Mouse (Mus musculus) brain, adult 2 months (tissue): ENCODE measurements around the gene Lman1l.

Experiments
- DNase-seq: peaks from one replicate; pipeline ENCODE4 v3.0.0; 2011; ENCODE audit warnings: low read depth, low spot score

Lman1l gene

DNA sequence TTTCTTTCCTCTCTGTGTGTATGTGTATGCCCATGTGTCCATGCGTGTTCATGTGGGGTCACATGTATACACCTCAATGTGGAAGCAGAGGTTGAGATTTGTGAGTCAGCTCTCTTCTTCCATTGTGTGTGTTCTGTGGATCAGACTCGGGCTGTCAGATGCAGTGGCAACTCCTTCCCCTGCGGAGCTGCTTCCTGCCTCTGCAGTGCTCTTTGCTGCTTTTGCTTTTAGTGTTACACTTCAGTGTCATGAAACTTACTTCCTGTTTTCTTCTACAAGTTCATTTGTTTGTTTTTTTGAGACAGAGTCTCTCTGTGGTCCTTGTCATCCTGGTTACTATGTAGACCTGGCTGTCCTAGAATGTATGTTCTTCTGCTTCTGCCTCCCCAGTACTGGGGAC is 35.6 kb downstream of the Lman1l start:
- DNase-seq, result no peak

DNA sequence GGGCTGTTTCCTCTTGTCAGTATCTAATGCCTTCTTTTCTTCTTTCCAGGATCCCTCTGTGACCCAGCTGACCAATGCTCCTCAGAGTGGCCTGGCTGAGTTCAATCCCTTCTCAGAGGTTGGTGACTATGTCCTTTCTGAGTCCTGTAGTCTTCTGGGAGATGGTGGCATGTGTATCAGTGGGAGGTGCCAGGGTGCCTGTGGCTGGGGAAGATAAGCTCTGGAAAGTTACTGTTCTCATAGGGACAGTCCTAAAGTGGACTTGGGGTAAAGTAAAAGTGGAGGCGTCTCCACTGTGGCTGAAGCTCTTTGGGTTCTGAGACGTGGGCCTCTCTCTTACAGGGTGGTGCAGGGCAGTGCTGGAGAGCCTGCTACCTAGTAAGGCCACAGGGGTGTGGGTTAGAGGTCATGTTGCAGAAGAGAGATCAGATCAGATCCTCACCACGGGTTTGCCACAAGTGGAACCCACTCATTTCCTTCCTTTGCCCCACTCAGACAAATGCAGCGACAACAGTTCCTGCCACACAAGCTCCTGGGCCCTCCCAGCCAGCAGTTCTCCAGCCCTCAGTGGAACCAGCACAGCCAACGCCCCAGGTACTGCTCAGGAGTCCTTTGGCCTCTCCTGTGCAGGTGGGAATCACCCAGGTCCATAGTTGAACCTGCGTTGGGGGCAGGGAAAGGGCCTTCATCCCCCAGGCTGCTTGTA is 43.3 kb downstream of the Lman1l start:
- DNase-seq, result no peak

DNA sequence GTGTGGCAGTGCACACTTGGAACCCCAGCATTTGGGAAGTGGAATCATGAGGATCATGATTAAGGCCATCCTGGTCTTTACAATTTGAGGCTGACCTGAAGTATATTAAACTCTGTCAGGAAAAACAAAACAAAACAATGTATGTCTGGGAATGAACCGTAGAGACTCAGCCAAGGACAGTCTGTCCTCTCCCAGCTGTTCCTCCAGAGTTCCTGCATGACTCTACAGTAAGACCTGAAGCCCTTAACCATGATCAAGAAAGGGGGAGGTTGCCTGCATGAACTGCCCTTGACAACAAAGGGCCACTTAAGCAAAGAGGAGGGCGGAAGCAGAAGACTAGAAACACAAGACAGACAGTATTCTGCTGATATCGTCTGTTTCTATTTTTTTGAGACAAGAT is 45.0 kb downstream of the Lman1l start:
- no peak for DNase-seq

DNA sequence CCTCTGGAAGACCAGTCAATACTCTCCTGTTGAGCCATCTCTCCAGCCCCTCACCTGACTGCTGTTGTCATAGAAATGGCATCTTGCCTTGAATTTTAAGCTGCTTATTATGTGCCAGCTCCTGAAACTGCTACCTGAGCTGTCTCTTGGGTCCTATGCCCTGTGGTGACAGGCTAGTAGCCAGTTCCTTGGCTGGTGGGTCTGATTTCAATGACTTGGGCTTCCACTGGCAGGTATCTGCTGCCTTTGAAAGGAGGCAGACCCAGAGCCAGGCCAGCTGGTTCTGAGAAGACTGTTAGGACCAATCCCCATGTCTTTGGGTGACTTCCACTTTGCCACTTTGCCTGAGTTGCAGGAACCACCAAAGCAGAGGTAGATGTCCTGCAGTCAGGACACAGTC is 46.2 kb downstream of the Lman1l start:
- DNase-seq, result no peak

DNA sequence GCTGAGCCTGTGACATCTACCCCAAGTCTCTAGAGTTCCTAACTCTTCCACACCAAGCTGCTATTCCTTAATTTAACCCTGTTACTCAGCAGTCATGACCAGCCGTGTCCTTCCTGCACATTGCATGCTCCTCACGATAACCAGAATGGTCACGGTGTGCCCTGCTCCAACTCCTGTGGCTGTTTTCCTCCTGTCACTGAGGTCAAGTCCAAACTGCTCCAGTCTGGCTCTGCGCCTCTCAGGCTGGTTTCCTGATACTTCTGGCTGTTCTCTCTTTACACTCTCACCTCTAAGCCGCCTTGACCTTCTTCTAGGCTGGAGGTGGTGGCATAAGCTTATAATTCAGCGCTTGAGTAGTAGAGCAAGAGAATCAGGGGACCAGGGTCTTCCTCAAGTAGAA is 52.1 kb downstream of the Lman1l start:
- no peak for DNase-seq

DNA sequence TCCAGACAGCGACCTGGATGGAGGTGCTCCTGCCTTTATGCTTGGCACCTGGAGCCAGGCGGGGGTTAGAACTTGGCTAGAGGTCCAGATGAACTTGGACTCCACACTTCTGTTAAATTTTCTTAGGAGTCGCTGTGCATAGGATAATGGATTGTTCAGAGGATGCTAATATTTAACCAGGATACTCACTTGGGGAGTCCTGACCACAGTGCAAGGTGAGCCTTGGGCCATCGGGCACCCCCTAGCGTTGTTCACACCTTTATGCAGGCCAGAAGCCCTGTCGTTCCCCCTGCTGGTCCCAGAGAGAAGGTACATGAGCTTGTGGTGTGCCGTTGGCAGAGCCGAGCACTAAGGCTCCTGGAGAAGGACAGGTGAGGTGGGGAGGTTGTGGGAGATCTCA is 53.7 kb downstream of the Lman1l start:
- DNase-seq, result no peak

DNA sequence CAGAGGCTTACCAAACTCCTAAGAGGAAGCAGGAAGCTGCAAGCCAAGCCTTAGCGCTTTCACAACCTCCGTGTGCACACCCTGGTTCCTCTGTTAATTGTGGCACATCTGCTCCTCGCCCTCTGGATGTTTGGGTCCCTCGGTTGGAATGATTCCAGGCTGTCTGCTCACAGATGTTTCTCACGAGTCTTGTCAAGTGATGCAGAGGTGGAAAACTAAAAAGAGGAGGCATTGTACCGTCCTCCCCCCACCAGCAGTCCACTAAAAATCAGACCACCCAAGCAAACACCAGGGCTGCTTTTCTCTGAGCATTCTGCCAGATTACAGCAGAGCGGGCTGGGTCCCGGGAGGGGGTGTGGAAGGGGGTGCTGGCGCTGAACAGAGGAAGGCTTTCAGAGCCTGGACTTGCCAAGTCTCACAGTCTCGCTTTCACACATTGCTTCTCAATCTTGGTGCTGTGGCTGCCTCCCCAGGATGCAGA is 54.8 kb downstream of the Lman1l start:
- peak; percentile 83 for DNase-seq

DNA sequence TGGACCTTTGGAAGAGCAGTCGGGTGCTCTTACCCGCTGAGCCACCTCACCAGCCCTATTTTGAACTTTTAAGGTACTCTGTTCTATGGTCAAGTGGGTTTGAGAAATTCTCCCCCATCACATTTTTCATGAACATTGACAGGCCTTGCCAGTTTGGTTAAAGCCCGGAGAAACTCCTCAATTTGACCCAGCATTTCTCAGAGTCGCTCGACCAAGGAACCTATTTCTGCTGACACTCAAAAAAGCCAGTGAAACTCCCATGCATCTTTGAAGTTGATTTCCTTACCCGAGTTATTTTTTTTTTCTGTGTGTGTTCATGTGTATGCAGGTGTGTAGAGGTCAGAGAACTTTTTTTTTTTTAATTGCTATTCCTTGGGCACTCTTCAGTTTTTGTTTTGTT is 56.0 kb downstream of the Lman1l start:
- DNase-seq, result no peak

DNA sequence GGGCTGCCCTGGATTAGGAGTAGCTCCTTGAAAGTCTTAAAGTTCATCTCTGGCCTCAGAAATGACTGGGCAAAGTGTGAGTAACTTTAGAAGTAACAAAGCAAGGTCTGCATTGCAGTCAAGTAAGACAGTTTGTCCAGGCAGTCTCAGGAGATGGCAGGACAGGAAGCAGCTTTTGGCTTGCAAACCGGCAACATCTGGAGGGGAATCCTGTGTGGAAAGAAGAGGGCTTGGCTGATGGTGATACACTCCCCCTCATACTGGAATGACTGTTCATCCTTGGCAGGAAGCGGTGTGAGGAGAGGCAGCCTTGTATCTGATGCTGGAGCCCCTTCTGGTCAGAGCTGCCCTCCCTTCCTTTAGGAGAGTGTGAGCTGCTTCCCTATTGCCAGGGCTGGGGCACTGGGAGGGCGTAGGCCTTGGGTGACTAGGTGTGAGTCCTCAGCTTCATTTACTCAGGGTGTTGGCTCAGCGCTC is 57.6 kb downstream of the Lman1l start:
- DNase-seq, result peak; percentile 63

DNA sequence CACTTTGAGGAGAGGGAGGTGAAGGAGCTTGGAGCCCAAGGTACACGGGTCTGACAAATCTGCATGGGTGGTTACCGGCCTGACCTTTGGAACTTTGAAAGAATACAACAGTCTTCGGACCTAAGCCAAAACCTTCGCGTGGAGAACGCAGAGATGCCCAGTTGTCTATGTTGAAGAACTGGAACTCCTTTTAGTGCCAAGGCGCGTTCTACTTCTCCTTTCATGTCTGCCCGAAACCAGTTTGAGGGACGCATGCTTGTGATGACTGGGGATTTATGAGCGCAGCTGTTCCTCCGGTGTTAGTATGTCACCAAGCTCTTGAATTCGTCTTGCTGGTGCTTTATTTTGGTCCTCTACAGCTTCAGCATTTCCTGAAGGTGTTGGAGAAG is 58.9 kb downstream of the Lman1l start:
- no peak for DNase-seq

DNA sequence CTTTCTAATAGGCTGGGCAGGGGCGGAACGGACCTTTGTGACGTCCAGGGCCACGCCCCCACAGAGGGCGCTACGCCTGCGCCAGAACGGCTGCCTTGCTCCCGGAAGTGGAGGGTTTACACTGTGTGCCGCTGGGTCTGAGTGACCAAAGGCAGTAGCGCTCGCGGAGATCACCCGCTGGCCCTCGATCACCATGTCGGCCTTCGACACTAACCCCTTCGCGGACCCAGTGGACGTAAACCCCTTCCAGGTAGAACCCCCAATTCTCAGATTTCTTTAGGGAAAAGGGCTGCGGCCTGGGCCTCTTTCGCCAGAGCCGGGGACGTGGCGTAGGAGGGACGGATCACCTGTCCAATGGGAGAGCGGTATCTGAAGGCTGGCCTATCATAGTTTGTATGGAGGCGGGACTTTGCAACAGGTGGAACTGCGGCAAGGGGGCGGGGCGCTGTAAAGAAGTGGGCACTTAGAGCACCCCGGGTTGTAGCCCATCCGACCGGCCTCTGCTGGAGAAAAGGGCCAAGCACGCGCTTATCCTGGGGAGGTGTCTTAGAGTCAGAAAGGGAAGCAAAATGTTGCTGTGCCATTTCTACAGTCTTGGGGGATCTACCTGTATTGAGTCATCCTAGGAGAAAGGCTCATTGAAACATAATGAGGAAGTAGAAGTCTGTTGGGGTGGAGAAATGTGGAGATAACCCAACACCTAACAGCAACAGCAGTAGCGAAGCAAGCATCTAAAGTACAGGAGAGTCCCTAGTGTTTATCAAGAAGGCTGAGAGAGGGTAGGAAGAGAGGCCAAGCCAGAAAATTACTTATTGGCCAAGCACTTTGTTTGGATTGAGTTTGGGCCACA is 59.5 kb downstream of the Lman1l start, which contains the start of gene Scamp2:
Gene Scamp2 (plus strand): TSS at position 83 of the 850 bp plus-strand sequence.
- DNase-seq, result peak; percentile 97

DNA sequence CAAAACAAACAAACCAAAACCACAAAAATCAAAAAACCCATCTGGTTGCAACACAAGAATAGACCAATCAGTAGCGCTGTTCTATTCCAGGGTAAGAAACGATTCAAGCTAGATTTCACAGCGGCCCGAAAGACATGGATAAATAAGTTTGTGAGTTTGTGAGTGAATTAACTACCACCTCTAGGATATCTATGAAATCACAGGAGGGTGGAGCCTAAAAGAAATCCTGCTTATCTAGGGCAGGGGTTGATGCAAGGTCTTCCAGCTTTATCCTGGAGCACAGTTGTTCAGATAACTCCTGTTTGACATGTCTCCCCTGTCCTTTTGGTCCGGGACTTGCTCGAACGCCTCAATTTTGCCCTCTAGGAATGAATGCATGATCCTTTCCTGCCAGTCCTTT is 60.3 kb downstream of the Lman1l start:
- peak; percentile 52 for DNase-seq

DNA sequence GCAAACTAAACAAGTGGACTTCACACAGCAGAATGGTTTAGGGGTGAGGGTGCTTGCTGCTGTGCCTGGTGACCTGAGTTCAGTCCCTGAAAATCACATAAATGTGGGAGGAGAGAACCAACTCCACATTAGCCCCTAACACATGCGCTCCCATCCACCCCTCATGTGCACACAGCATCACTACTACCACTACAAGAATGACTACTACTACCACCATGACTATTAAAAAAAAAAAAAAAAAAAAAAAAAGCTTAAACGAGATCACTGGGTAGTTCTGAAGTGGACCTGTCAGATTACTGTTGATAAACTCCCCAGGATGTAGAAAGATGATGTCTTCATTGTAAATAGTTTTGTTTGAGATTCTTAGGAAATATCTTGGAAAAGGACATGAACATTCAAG is 61.0 kb downstream of the Lman1l start:
- no peak for DNase-seq

DNA sequence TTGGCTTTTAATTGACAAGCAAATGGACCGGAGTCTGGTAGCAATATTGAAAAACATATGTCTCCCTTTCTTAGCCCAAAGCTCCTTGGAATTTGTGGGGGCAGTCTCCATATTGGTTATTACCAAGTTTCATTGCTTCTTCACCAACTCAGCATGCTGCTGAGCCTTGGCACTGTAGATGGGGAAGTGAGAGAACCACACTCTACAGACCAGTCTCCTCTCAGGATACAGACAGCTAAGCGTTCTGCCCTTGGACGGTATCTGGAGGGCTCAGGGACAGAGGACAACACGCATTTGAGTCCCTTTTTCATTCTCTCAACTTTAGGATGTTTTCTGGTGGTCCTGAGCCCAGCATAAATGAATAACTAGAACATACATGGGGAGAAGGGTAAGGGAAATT is 61.9 kb downstream of the Lman1l start:
- no peak for DNase-seq

DNA sequence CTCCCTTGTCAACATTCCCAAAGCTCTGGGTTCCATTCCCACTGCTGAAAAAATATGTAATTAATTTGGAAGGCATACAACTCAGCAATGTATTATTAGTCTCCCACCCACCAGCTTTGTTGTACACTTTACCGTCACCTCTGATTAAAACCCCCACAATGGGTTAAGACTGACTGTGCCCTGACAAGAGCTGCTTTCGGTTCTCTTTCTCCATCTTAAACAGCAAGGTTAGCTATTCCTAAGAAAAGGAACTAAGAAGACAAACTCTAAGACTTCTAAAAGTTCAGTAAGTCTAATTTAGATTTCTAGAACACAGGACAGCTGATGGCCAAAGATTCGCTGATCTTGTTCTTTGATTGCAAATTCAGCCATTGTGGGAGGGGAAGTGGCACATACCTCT is 63.4 kb downstream of the Lman1l start:
- DNase-seq, result no peak
